Mouse (Mus musculus) bone marrow macrophage, adult 2 months (primary cell): ENCODE measurements around the gene Rpl11.

ENCODE experiments used
- CTCF ChIP-seq: IDR thresholded peaks from 2 replicates; pipeline ENCODE4 v1.5.1; 2012; ENCODE audit warnings: low read depth, mild to moderate bottlenecking, low read length, moderate library complexity
- POLR2A ChIP-seq: IDR thresholded peaks from 2 replicates; pipeline ENCODE4 v1.6.1; 2012; ENCODE audit warnings: mild to moderate bottlenecking, low read depth, low read length, borderline replicate concordance

GRCm38 (mm10) chr4:135986943-135987710 is 66.1 kb downstream of the Rpl11 start, which contains the start of gene Pithd1:
- TF ChIP-seq CTCF, result no peak
- no peak for TF ChIP-seq POLR2A
